Mouse (Mus musculus) mouse trophoblast stem cell (cell line): ENCODE measurements around the gene Ntng2.

Experiments
- in situ Hi-C, 2 experiments: fragments of 300-500 bp; cut with MseI, MboI; formaldehyde crosslinking; loops; 2 replicates in 1 of 2; 3 replicates in 1 of 2; pipeline ENCODE4 v1.15.1; 2025

Ntng2 gene

GRCm38 (mm10) chr2:29237623-29238022 is 15.2 kb downstream of the Ntng2 start:
- in situ Hi-C loops = loop anchor here in 1 of 2 experiments (5.0 kb wide), 1 partner anchor 35 kb away; no protein-coding TSS in a partner anchor

- in situ Hi-C loops = loop anchor here in 1 of 2 experiments (5.0 kb wide), 1 partner anchor 34 kb away; no protein-coding TSS in a partner anchor
Observed at GRCm38 (mm10) chr2:29235811-29236210, 17.0 kb downstream of the Ntng2 start.

GRCm38 (mm10) chr2:29235026-29235425 is 17.8 kb downstream of the Ntng2 start:
- in situ Hi-C loops = loop anchor here in 1 of 2 experiments (5.0 kb wide), 1 partner anchor 33 kb away; no protein-coding TSS in a partner anchor

GRCm38 (mm10) chr2:29234002-29234401 is 18.8 kb downstream of the Ntng2 start:
- in situ Hi-C loops = no loop called here

GRCm38 (mm10) chr2:29230191-29230835 is 22.5 kb downstream of the Ntng2 start:
- in situ Hi-C loops = no loop called here

- in situ Hi-C loops = no loop called here
Observed at GRCm38 (mm10) chr2:29226671-29227070, 26.1 kb downstream of the Ntng2 start.

- in situ Hi-C loops = no loop called here
Observed at GRCm38 (mm10) chr2:29223591-29224262, 29.1 kb downstream of the Ntng2 start.

GRCm38 (mm10) chr2:29222302-29222701 is 30.5 kb downstream of the Ntng2 start:
- in situ Hi-C loops = no loop called here

GRCm38 (mm10) chr2:29218831-29219230 is 34.0 kb downstream of the Ntng2 start:
- in situ Hi-C loops = no loop called here

- in situ Hi-C loops = no loop called here
Observed at GRCm38 (mm10) chr2:29217897-29218296, 34.9 kb downstream of the Ntng2 start.

- in situ Hi-C loops = no loop called here
Observed at GRCm38 (mm10) chr2:29217042-29217441, 35.8 kb downstream of the Ntng2 start.

- in situ Hi-C loops = no loop called here
Observed at GRCm38 (mm10) chr2:29216286-29217012, 36.4 kb downstream of the Ntng2 start.

- in situ Hi-C loops = no loop called here
Observed at GRCm38 (mm10) chr2:29206156-29206555, 46.6 kb downstream of the Ntng2 start.

- in situ Hi-C loops = loop anchor here in 1 of 2 experiments (5.0 kb wide), 1 partner anchor 36 kb away; no protein-coding TSS in a partner anchor
Observed at GRCm38 (mm10) chr2:29201223-29201955, 51.4 kb downstream of the Ntng2 start.

GRCm38 (mm10) chr2:29199909-29200308 is 52.9 kb downstream of the Ntng2 start:
- in situ Hi-C loops = loop anchor here in 1 of 2 experiments (5.0 kb wide), 1 partner anchor 37 kb away; no protein-coding TSS in a partner anchor

- in situ Hi-C loops = no loop called here
Observed at GRCm38 (mm10) chr2:29198446-29198845, 54.4 kb downstream of the Ntng2 start.

GRCm38 (mm10) chr2:29196844-29197243 is 56.0 kb downstream of the Ntng2 start:
- in situ Hi-C loops = no loop called here

GRCm38 (mm10) chr2:29194547-29195463 is 58.0 kb downstream of the Ntng2 start:
- in situ Hi-C loops = no loop called here

- in situ Hi-C loops = no loop called here
Observed at GRCm38 (mm10) chr2:29193819-29194546, 58.8 kb downstream of the Ntng2 start.
